Mouse (Mus musculus): Measurements from ENCODE around the gene Cfd.
A peak's percentile ranks its signal among the peaks of the same experiment; 100 is the strongest.
"Not testable (repeated sequence)": the region's sequence is repeated elsewhere in the genome, so short reads cannot be mapped to it uniquely, and the experiment has no call there.

The Cfd gene

GRCm38 (mm10) chr10:79861230-79862048, 29.2 kb upstream of the Cfd start:
- no peak for DNase-seq

GRCm38 (mm10) chr10:79862049-79862788, 28.4 kb upstream of the Cfd start:
- no peak for DNase-seq

- DNase-seq: no peak
These were observed 27.7 kb upstream of the Cfd start for GRCm38 (mm10) chr10:79862925-79863324.

GRCm38 (mm10) chr10:79864351-79865188, 26.1 kb upstream of the Cfd start:
- DNase-seq: no peak

DNA sequence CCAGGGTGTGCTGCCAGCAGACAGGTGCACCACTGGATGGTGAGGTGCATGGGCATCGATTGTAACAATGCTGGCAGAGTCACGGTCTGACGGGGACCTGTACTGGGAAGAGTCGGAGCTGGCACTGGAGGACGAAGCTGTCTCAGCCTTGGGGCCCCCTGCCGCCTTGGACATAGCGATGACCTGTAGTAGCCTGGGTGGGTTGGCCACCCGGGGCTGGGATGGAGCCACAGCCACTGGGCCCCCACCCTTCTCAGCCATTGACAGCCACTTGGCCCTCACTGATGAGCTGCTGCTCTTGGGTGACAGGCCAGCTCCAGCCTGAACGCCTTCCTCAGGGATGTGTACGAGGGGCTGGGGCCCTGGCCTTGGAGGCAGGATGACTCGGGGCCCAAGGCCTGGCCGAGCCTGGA, 25.5 kb upstream of the Cfd start:
- no peak for DNase-seq

GRCm38 (mm10) chr10:79865801-79866295, 24.8 kb upstream of the Cfd start:
- no peak for DNase-seq

DNA sequence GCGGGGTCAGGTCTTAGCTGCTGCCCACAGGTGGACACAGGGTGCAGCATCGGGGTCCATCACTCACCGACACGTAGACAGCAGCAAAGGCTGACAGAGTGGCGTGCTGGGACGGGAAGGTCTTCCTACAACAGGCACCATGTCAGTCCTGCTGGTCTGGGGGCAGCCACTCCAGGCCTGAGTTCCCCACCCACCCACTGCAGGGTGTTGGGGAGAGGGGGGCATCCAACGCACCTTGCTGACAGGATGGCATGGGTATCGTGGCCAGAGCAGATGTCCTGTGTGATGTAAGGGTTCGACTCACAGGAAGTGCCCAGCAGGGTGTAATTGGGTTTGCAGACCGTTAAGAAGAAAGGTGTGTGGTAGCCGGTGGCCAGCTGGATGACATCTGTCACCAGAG, 24.1 kb upstream of the Cfd start:
- no peak for DNase-seq

DNA sequence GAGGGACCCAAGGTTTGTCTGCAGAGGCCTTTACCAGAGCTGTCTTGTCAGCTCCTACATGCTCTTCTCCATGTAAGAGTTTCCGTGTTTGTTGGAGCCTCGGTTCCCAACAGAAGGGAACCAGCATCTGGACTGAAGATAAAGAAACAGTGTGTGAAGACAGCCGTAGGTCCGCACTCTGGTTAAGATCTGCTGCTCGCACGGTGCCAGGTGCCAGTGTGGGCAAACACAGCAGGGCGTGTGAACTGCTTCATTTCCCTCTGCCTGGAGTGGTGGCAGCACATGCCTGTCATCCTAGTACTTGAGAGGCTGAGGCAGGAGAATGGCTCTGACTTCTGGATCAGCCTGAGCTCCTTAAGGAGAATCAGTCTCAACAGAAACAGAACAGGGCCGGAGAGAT, 18.8 kb upstream of the Cfd start:
- no peak for DNase-seq

- no peak for DNase-seq
These were observed 17.8 kb upstream of the Cfd start for GRCm38 (mm10) chr10:79872862-79873261.

DNA sequence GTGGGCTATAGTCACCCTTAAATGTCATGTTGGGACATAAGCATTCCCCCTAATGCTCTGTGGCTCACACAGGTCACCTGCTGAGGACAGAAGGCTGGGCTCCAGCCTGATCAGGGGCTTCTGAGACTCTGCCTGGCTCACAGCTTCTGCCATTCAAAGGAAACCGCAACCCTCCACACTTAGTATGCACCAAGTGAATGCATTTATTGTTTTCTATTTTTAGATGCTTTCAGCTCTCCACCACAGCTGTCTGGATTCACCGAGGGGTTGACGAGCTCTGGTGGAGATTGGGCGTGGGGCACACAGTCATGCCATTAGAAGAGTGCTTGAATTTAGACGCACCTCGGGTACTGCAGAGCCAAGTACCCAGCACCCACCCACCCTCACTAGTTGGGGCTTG, 17.3 kb upstream of the Cfd start:
- DNase-seq: no peak

GRCm38 (mm10) chr10:79873715-79874289, 16.9 kb upstream of the Cfd start:
- no peak for DNase-seq

GRCm38 (mm10) chr10:79874290-79874862, 16.3 kb upstream of the Cfd start, which contains the start of the genes Prtn3 and Plppr3:
Gene Prtn3, plus strand, starts transcription at chr10:79874476.
Gene Plppr3, minus strand, starts transcription at chr10:79874634.
- peak; percentile 20 for DNase-seq

DNA sequence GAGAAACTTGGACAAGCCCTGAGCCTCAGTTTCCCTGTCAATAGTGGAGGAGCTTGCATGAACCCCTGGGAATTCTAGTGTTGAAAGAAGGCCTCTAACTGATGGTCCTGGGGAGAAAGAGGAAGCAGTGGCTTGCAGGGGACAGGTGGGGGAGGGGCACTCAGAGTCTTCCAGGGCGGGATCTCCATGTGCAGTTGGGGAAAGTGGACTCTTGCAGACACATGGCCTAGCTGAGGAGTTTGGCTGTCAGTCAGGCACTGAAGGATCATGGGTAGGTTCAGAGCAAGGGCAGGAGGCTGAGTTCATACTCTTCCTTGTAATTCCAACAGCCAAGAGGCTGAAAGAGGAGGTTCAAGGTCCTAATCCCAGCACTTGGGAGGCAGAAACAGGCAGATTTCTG, 13.5 kb upstream of the Cfd start:
- no peak for DNase-seq

- no peak for DNase-seq
These were observed 12.9 kb upstream of the Cfd start for GRCm38 (mm10) chr10:79877757-79878156.

GRCm38 (mm10) chr10:79879527-79879926, 11.1 kb upstream of the Cfd start:
- no peak for DNase-seq

DNA sequence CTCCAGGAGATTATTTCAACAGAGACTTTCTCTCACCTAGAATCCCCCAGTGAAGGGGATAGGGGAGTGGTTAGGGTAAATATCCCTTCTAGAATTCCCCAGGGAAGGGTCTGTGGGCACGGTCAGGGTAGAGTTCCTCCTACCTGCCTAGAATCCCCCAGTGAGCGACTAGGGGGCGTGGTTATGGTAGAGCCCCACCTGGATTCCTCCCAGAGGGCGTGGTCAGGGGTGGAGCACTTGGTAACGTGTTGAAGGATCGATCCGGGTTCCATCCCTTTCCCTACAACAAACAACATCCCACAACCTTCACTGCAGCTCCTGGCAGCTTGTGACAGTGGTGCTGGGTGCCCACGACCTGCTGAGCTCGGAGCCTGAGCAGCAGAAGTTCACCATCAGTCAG, 9.9 kb upstream of the Cfd start:
- no peak for DNase-seq

- DNase-seq: no peak
These were observed 8.7 kb upstream of the Cfd start for GRCm38 (mm10) chr10:79881981-79882380.

- peak; percentile 75 for DNase-seq
These were observed 7.2 kb upstream of the Cfd start for GRCm38 (mm10) chr10:79883297-79884084.

DNA sequence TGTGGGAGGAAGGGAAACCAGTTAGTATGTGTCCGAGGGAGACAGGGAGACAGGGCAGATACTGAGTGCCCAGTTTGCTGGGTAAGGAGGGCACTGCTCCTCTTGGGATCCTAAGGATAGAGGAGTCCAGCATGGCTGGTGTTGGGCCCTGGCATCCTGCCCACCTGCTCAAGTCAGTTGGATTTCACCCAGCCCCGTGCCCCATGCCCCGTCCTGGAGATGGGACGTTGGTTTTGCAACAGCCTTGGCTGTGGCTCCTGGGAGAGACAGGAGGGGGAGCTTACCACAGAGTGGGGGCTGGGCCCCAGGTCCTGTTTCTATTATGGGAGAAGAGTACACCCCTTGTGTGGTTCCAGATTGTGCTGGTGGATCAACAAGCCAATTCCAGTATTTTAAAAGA, 6.2 kb upstream of the Cfd start:
- no peak for DNase-seq

DNA sequence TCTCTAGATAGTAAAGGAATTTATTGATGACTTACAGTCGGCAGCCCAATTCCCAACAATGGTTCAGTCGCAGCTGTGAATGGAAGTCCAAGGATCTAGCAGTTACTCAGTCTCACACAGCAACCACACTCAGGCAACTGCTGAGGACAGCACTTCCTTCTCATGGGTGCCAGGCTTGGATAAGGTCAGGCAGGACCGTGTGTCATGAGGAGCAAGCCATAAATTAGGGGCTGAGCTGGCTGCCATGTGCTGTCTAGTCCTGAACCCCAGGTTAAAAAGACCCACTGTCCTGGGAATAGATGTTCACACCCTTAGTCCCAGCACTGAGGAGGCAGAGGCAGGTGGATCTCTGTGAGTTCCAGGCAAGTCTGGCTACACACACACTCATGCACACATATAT, 5.7 kb upstream of the Cfd start:
- DNase-seq: not testable (repeated sequence)

GRCm38 (mm10) chr10:79886054-79886453, 4.6 kb upstream of the Cfd start, which contains the start of gene Elane:
Gene Elane, plus strand, starts transcription at chr10:79886247.
- DNase-seq: no peak
